11 mouse cellular contexts compared by ENCODE assay signal in genomic region chr4:32297071-32297671, GRCm38 (mm10). TPM values are rescaled to one million over a fixed set of nuclear protein-coding genes. Genes with fewer than 3 reads are reported as not detected.
DNase-seq lines count a peak whose midpoint lies in the region; ATAC-seq and TF ChIP-seq lines count a peak whose summit lies in the region.
"Had no signal": no experiment of that assay in that cellular context is flagged by ENCODE, and none has a peak within 500 bp of the region (broad histone marks: within the 10 kb centered on the region; RNA-seq: fewer than 3 reads in every experiment).

No protein-coding gene starts in this region.

- no peaks in the 10 kb centered on the region for H3K9me3 ChIP-seq in forebrain, embryonic 15.5 days
- no peaks in the 10 kb centered on the region for H3K9me3 ChIP-seq in limb, embryonic 10.5 days (replicated peaks)

- no peak overlapping the region for H3K4me3 ChIP-seq in gastrocnemius, adult 2 months
- no peak overlapping the region for H3K4me3 ChIP-seq in forebrain, embryonic 15.5 days
- no peak overlapping the region for H3K4me3 ChIP-seq in limb, embryonic 10.5 days
- H3K4me3 ChIP-seq: erythroblast, embryonic 14.5 days had no signal

- WGBS in forebrain, embryonic 15.5 days: 4% methylated on average over 6 of the region's 6 CpGs
- 45% methylated on average over 6 of the region's 6 CpGs for WGBS in limb, embryonic 10.5 days

- H3K27me3 ChIP-seq in forebrain, embryonic 15.5 days: no peaks in the 10 kb centered on the region
- no peaks in the 10 kb centered on the region for H3K27me3 ChIP-seq in limb, embryonic 10.5 days (ENCODE audit: low read depth, poor library complexity, severe bottlenecking)

- intact Hi-C loops in gastrocnemius, adult 2 months (cut with DNase I): no loop called here

- H3K27ac ChIP-seq in gastrocnemius, adult 2 months: peak overlapping the region; percentile 24; the same call in 1 of the 2 replicates
- H3K27ac ChIP-seq in forebrain, embryonic 15.5 days (replicated peaks): 0 out of 2 replicates have a peak overlapping the region, but pooled peaks have one; percentile 36
- peak overlapping the region; percentile 76 for H3K27ac ChIP-seq in limb, embryonic 10.5 days

- peaks cover 65% of the 10 kb centered on the region for H3K4me1 ChIP-seq in forebrain, embryonic 15.5 days
- H3K4me1 ChIP-seq in limb, embryonic 10.5 days: peaks cover 72% of the 10 kb centered on the region

- H3K9ac ChIP-seq in forebrain, embryonic 15.5 days (replicated peaks): no peak overlapping the region

- no peak for DNase-seq in gastrocnemius, adult 2 months
- no peak for DNase-seq in gastrocnemius, postnatal 4 days (ENCODE audit: low spot score in 2 of 2)
- DNase-seq in ZHBTc4 (ENCODE audit: low read depth, low spot score): peak; percentile 13
- DNase-seq in limb, embryonic 10.5 days (ENCODE audit: low spot score): no peak
- no peak for DNase-seq in urinary bladder, postnatal 36 days (ENCODE audit: low spot score in 2 of 2)
- DNase-seq in urinary bladder, postnatal 4 days (ENCODE audit: low spot score in 2 of 2): no peak
- no peak for DNase-seq in urinary bladder, postnatal 14 days (ENCODE audit: low spot score)
- DNase-seq: kidney, adult 8-10 months had no signal

- TF ChIP-seq CTCF in gastrocnemius, adult 2 months (IDR thresholded peaks at IDR 0.05): no peak

- ATAC-seq in forebrain, embryonic 15.5 days (replicated peaks): peak; percentile 51; the same call in 1 of the 2 replicates

- no peak overlapping the region for H3K4me2 ChIP-seq in forebrain, embryonic 15.5 days (replicated peaks)
- H3K4me2 ChIP-seq: liver, embryonic 11.5 days had no signal

- no peaks in the 10 kb centered on the region for H3K36me3 ChIP-seq in forebrain, embryonic 15.5 days
- H3K36me3 ChIP-seq in limb, embryonic 10.5 days: peaks cover 6% of the 10 kb centered on the region

RNA-seq across cellular contexts. Expression of gene Bach2, which starts 58.6 kb away (rescaled TPM):
- total RNA-seq in gastrocnemius, adult 2 months (2021): 1 to 10 TPM; 2.3 to 4.3 TPM
- 10 to 100 TPM; 15.1 to 16.1 TPM for total RNA-seq in gastrocnemius, postnatal 4 days (2021)
- polyA plus RNA-seq in forebrain, embryonic 15.5 days (2015; fragmentation: Nextera tagmentation; extraction: Ambion mirVana): 33.8 and 34.9 TPM in 2 replicates
- 23.0 and 23.5 TPM in 2 replicates for polyA plus RNA-seq in limb, embryonic 10.5 days (2016; fragmentation: Nextera tagmentation; extraction: Ambion mirVana)

Comparison
In these comparisons a context has a peak if more than half of its experiments do, and no peak if none do; other contexts are left out.
1. H3K27ac ChIP-seq: peak in every context shown above with its lines; median percentile 76 in limb, embryonic 10.5 days; 36 in forebrain, embryonic 15.5 days; 24 in gastrocnemius, adult 2 months.